Mouse (Mus musculus) heart, embryonic 10.5 days (tissue): ENCODE measurements around the gene Polm. TPM values are rescaled to one million over a fixed set of nuclear protein-coding genes. Genes with fewer than 3 reads are reported as not detected.

ENCODE experiments used
- DNase-seq: peaks from one replicate; pipeline ENCODE4 v3.0.0-alpha.2; 2017; ENCODE audit warnings: low spot score
- H3K27ac ChIP-seq: fragments of 300-500 bp; sonication (generic); 2 replicates; pipeline ENCODE4 v1.5.1; 2016; ENCODE audit warnings: mild to moderate bottlenecking
- H3K27me3 ChIP-seq: fragments of 300-500 bp; sonication (generic); 2 replicates; pipeline ENCODE4 v1.6.1; 2016; ENCODE audit warnings: mild to moderate bottlenecking; ENCODE audit not compliant: poor library complexity, insufficient read depth, severe bottlenecking
- H3K36me3 ChIP-seq: fragments of 300-500 bp; sonication (generic); 2 replicates; pipeline ENCODE4 v1.6.1; 2016; ENCODE audit warnings: mild to moderate bottlenecking, moderate library complexity
- H3K4me1 ChIP-seq: fragments of 300-500 bp; sonication (generic); 2 replicates; pipeline ENCODE4 v1.6.1; 2016; ENCODE audit warnings: mild to moderate bottlenecking
- H3K4me3 ChIP-seq: fragments of 300-500 bp; sonication (generic); 2 replicates; pipeline ENCODE4 v1.5.1; 2016; ENCODE audit warnings: mild to moderate bottlenecking, moderate library complexity
- H3K9me3 ChIP-seq: fragments of 300-500 bp; sonication (generic); 2 replicates; pipeline ENCODE4 v1.6.1; 2016; ENCODE audit warnings: mild to moderate bottlenecking, moderate library complexity
- WGBS: fragments of 180-500 bp; shearing (Covaris S2); methylation state at CpG from one replicate; pipeline ENCODE4 v1.1.7; 2016; 5-methylcytosine and 5-hydroxymethylcytosine counted together
- polyA plus RNA-seq: library from polyadenylated mRNA; unstranded; fragments of >200 nt; fragmentation: Nextera tagmentation; extraction: Ambion mirVana; gene quantifications from 2 replicates; pipeline ENCODE4 v1.2.1, GENCODE M21; 2016

Gene Polm
- polyA plus RNA-seq, 1 experiment from 2014 or later, result 8.9 TPM

GRCm38 (mm10) chr11:5796939-5797338, 40.9 kb downstream of the Polm start:
- H3K27me3 ChIP-seq, result no peaks in the 10 kb centered on the region
- no peaks in the 10 kb centered on the region for H3K9me3 ChIP-seq
- H3K27ac ChIP-seq, result no peak overlapping the region
- no peak for DNase-seq
- WGBS, result 88% methylated on average over 15 of the region's 15 CpGs
- H3K4me1 ChIP-seq, result peaks cover 55% of the 10 kb centered on the region
- H3K4me3 ChIP-seq, result no peak overlapping the region
- peaks cover 94% of the 10 kb centered on the region for H3K36me3 ChIP-seq

GRCm38 (mm10) chr11:5795706-5796105, 42.1 kb downstream of the Polm start:
- H3K27me3 ChIP-seq, result no peaks in the 10 kb centered on the region
- no peak overlapping the region for H3K4me3 ChIP-seq
- WGBS, result 73% methylated on average over 7 of the region's 7 CpGs
- H3K4me1 ChIP-seq, result peaks cover 43% of the 10 kb centered on the region
- peak overlapping the region; percentile 18; the same call in 1 of the 2 replicates for H3K27ac ChIP-seq
- no peak for DNase-seq
- no peaks in the 10 kb centered on the region for H3K9me3 ChIP-seq
- peaks cover 93% of the 10 kb centered on the region for H3K36me3 ChIP-seq

- H3K9me3 ChIP-seq, result no peaks in the 10 kb centered on the region
- DNase-seq, result no peak
- peaks cover 92% of the 10 kb centered on the region for H3K36me3 ChIP-seq
- H3K27me3 ChIP-seq, result no peaks in the 10 kb centered on the region
- no peak overlapping the region for H3K4me3 ChIP-seq
- H3K27ac ChIP-seq, result peak overlapping the region; percentile 18; the same call in 1 of the 2 replicates
- 79% methylated on average over 9 of the region's 9 CpGs for WGBS
- H3K4me1 ChIP-seq, result peaks cover 40% of the 10 kb centered on the region
Observed at GRCm38 (mm10) chr11:5795290-5795689, 42.5 kb downstream of the Polm start.

GRCm38 (mm10) chr11:5790431-5790830, 47.4 kb downstream of the Polm start:
- Histone ChIP-seq H3K4me3 (no peak overlapping the region), H3K27me3 (no peaks in the 10 kb centered on the region), H3K36me3 (peaks cover 44% of the 10 kb centered on the region), H3K9me3 (no peaks in the 10 kb centered on the region), H3K27ac (no peak overlapping the region), H3K4me1 (peaks cover 28% of the 10 kb centered on the region)
- 93% methylated on average over 1 of the region's 1 CpGs for WGBS
- DNase-seq, result no peak

GRCm38 (mm10) chr11:5789754-5790333, 48.0 kb downstream of the Polm start:
- H3K36me3 ChIP-seq, result peaks cover 38% of the 10 kb centered on the region
- no peak overlapping the region for H3K4me3 ChIP-seq
- H3K9me3 ChIP-seq, result no peaks in the 10 kb centered on the region
- H3K4me1 ChIP-seq, result peaks cover 23% of the 10 kb centered on the region
- 62% methylated on average over 3 of the region's 3 CpGs for WGBS
- no peaks in the 10 kb centered on the region for H3K27me3 ChIP-seq
- DNase-seq, result no peak
- H3K27ac ChIP-seq, result peak overlapping the region; percentile 97; the same call in 1 of the 2 replicates

- 67% methylated on average over 6 of the region's 6 CpGs for WGBS
- peaks cover 34% of the 10 kb centered on the region for H3K36me3 ChIP-seq
- no peaks in the 10 kb centered on the region for H3K27me3 ChIP-seq
- peak overlapping the region; percentile 92 for H3K4me3 ChIP-seq
- peak overlapping the region; percentile 97 for H3K27ac ChIP-seq
- no peak for DNase-seq
- H3K4me1 ChIP-seq, result peaks cover 23% of the 10 kb centered on the region
- H3K9me3 ChIP-seq, result no peaks in the 10 kb centered on the region
Observed at GRCm38 (mm10) chr11:5789071-5789753, 48.6 kb downstream of the Polm start.

GRCm38 (mm10) chr11:5788056-5789014, 49.5 kb downstream of the Polm start, which contains the start of gene Dbnl:
Dbnl (plus strand) TSS chr11:5788488.
- under 1% methylated on average over 74 of the region's 74 CpGs for WGBS
- Histone ChIP-seq H3K27ac (peak within 1 kb of the TSS; percentile 97), H3K4me3 (peak within 1 kb of the TSS; percentile 92), H3K4me1 (peaks cover 19% of the 10 kb centered on the region), H3K9me3 (no peaks in the 10 kb centered on the region), H3K36me3 (peaks cover 30% of the 10 kb centered on the region), H3K27me3 (no peaks in the 10 kb centered on the region)
- DNase-seq, result peak; percentile 98

GRCm38 (mm10) chr11:5787671-5788055, 50.2 kb downstream of the Polm start:
- H3K9me3 ChIP-seq, result no peaks in the 10 kb centered on the region
- DNase-seq, result no peak
- WGBS, result 38% methylated on average over 8 of the region's 8 CpGs
- peaks cover 20% of the 10 kb centered on the region for H3K4me1 ChIP-seq
- peak overlapping the region; percentile 97 for H3K27ac ChIP-seq
- H3K27me3 ChIP-seq, result no peaks in the 10 kb centered on the region
- H3K36me3 ChIP-seq, result peaks cover 25% of the 10 kb centered on the region
- peak overlapping the region; percentile 92 for H3K4me3 ChIP-seq

GRCm38 (mm10) chr11:5785732-5786131, 52.1 kb downstream of the Polm start:
- Histone ChIP-seq H3K4me3 (no peak overlapping the region), H3K27me3 (no peaks in the 10 kb centered on the region), H3K9me3 (no peaks in the 10 kb centered on the region), H3K27ac (no peak overlapping the region), H3K36me3 (peaks cover 9% of the 10 kb centered on the region; the same call in 1 of the 2 replicates), H3K4me1 (peaks cover 27% of the 10 kb centered on the region)
- DNase-seq, result no peak

GRCm38 (mm10) chr11:5782199-5782944, 55.4 kb downstream of the Polm start:
- WGBS, result 42% methylated on average over 8 of the region's 8 CpGs
- Histone ChIP-seq H3K27me3 (no peaks in the 10 kb centered on the region), H3K4me3 (no peak overlapping the region), H3K36me3 (0 out of 2 replicates have a peak, but pooled peaks cover 6% of the 10 kb centered on the region), H3K9me3 (no peaks in the 10 kb centered on the region), H3K27ac (0 out of 2 replicates have a peak overlapping the region, but pooled peaks have one; percentile 13), H3K4me1 (peaks cover 12% of the 10 kb centered on the region)
- no peak for DNase-seq

- WGBS, result 85% methylated on average over 6 of the region's 6 CpGs
- Histone ChIP-seq H3K4me1 (peaks cover 9% of the 10 kb centered on the region), H3K36me3 (0 out of 2 replicates have a peak, but pooled peaks cover 6% of the 10 kb centered on the region), H3K27me3 (no peaks in the 10 kb centered on the region), H3K4me3 (no peak overlapping the region), H3K27ac (no peak overlapping the region), H3K9me3 (no peaks in the 10 kb centered on the region)
- no peak for DNase-seq
Observed at GRCm38 (mm10) chr11:5780035-5780499, 57.7 kb downstream of the Polm start.

GRCm38 (mm10) chr11:5778481-5778880, 59.3 kb downstream of the Polm start:
- 72% methylated on average over 2 of the region's 2 CpGs for WGBS
- no peak overlapping the region for H3K4me3 ChIP-seq
- peaks cover 9% of the 10 kb centered on the region for H3K4me1 ChIP-seq
- no peak overlapping the region for H3K27ac ChIP-seq
- no peaks in the 10 kb centered on the region for H3K27me3 ChIP-seq
- H3K36me3 ChIP-seq, result no peaks in the 10 kb centered on the region
- DNase-seq, result no peak
- no peaks in the 10 kb centered on the region for H3K9me3 ChIP-seq
